In the genomic region with DNA sequence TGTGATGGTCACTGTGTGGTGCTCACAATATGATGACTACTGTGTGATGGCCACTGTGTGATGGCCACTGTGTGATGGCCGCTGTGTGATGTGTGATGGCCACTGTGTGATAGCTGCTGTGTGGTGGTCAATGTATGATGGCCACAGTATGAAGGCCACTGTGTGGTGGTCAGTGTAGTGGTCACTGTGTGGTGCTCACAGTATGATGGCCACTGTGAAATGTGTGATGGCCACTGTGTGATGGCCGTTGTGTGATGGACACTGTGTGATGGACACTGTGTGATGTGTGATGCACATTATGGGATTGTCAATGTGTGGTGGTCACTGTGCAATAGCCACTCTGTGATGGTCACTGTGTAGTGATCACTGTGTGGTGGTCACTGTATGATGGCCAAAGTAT, we compare ENCODE assay signal across 6 mouse cellular contexts.
DNase-seq lines count a peak whose midpoint lies in the region; ATAC-seq and TF ChIP-seq lines count a peak whose summit lies in the region.
"Not testable (repeated sequence)": the region's sequence is repeated elsewhere in the genome, so short reads cannot be mapped to it uniquely, and the experiment has no call there.

No protein-coding gene starts in this region.

- TF ChIP-seq CTCF in midbrain, postnatal 0 days (IDR thresholded peaks at IDR 0.05) = not testable (repeated sequence)

- WGBS in embryonic facial prominence, embryonic 12.5 days = 92% methylated on average over 2 of the region's 2 CpGs
- WGBS in hindbrain, embryonic 15.5 days = 94% methylated on average over 2 of the region's 2 CpGs
- WGBS in limb, embryonic 13.5 days = 88% methylated on average over 2 of the region's 2 CpGs
- 86% methylated on average over 2 of the region's 2 CpGs for WGBS in midbrain, postnatal 0 days
- WGBS in neural tube, embryonic 14.5 days = 87% methylated on average over 2 of the region's 2 CpGs

- H3K9ac ChIP-seq in embryonic facial prominence, embryonic 12.5 days; hindbrain, embryonic 15.5 days; limb, embryonic 13.5 days; midbrain, postnatal 0 days (replicated peaks; ENCODE audit: low read length, poor library complexity, severe bottlenecking); neural tube, embryonic 14.5 days (replicated peaks; ENCODE audit: low read depth, low read length): not testable (repeated sequence)

- not testable (repeated sequence) for H3K4me1 ChIP-seq in embryonic facial prominence, embryonic 12.5 days; hindbrain, embryonic 15.5 days (replicated peaks); limb, embryonic 13.5 days; megakaryocyte, embryonic 14.5 days; midbrain, postnatal 0 days (ENCODE audit: insufficient read depth, low read length); neural tube, embryonic 14.5 days (ENCODE audit: control insufficient read depth, insufficient read depth, low read length)

- H3K27ac ChIP-seq in embryonic facial prominence, embryonic 12.5 days; hindbrain, embryonic 15.5 days (replicated peaks); limb, embryonic 13.5 days; midbrain, postnatal 0 days (ENCODE audit: low read depth, low read length); neural tube, embryonic 14.5 days (ENCODE audit: low read depth, low read length): not testable (repeated sequence)

- ATAC-seq in embryonic facial prominence, embryonic 12.5 days (ENCODE audit: insufficient number of reproducible peaks, insufficient read depth, low FRiP score, low TSS enrichment) = peak; percentile 61; the same call in 1 of the 2 replicates
- 0 out of 2 replicates have a peak, but pooled peaks have one; percentile 42 for ATAC-seq in hindbrain, embryonic 15.5 days (ENCODE audit: low FRiP score, low read depth)
- ATAC-seq in limb, embryonic 13.5 days (ENCODE audit: low FRiP score, low read depth) = 0 out of 2 replicates have a peak, but pooled peaks have one; percentile 24
- ATAC-seq in midbrain, postnatal 0 days (ENCODE audit: low FRiP score) = 0 out of 2 replicates have a peak, but pooled peaks have one; percentile 20
- 0 out of 2 replicates have a peak, but pooled peaks have one; percentile 24 for ATAC-seq in neural tube, embryonic 14.5 days (ENCODE audit: low read depth)

- DNase-seq in midbrain, postnatal 0 days (ENCODE audit: low spot score) = not testable (repeated sequence)

- not testable (repeated sequence) for H3K9me3 ChIP-seq in embryonic facial prominence, embryonic 12.5 days; hindbrain, embryonic 15.5 days; limb, embryonic 13.5 days; megakaryocyte, embryonic 14.5 days; midbrain, postnatal 0 days (ENCODE audit: low read length); neural tube, embryonic 14.5 days (ENCODE audit: control insufficient read depth, low read length)

- H3K27me3 ChIP-seq in embryonic facial prominence, embryonic 12.5 days; hindbrain, embryonic 15.5 days; limb, embryonic 13.5 days; megakaryocyte, embryonic 14.5 days (replicated peaks); midbrain, postnatal 0 days (ENCODE audit: insufficient read depth, low read length); neural tube, embryonic 14.5 days (ENCODE audit: control insufficient read depth, insufficient read depth, low read length): not testable (repeated sequence)

- not testable (repeated sequence) for H3K4me3 ChIP-seq in embryonic facial prominence, embryonic 12.5 days; hindbrain, embryonic 15.5 days; limb, embryonic 13.5 days; midbrain, postnatal 0 days (ENCODE audit: low read depth, low read length); neural tube, embryonic 14.5 days (ENCODE audit: low read depth, low read length)
- peak overlapping the region; percentile 62 for H3K4me3 ChIP-seq in megakaryocyte, embryonic 14.5 days (replicated peaks)

- not testable (repeated sequence) for H3K4me2 ChIP-seq in embryonic facial prominence, embryonic 12.5 days (replicated peaks); hindbrain, embryonic 15.5 days; limb, embryonic 13.5 days (replicated peaks); midbrain, postnatal 0 days (ENCODE audit: low read depth, low read length, poor library complexity, severe bottlenecking); neural tube, embryonic 14.5 days (ENCODE audit: low read depth, low read length)

- not testable (repeated sequence) for H3K36me3 ChIP-seq in embryonic facial prominence, embryonic 12.5 days; hindbrain, embryonic 15.5 days; limb, embryonic 13.5 days; megakaryocyte, embryonic 14.5 days (replicated peaks; ENCODE audit: low read length); midbrain, postnatal 0 days (ENCODE audit: insufficient read depth, low read length); neural tube, embryonic 14.5 days (ENCODE audit: control insufficient read depth, insufficient read depth, low read length)
